Mouse (Mus musculus): ENCODE measurements at regions not wholly inside any gene's neighbourhood (a gene's known extent, or its start where the extent isn't known, plus 50 kb on each side); places are given as distances from the start of the nearest gene placed in this dataset.

GRCm38 (mm10) chr4:34336971-34337797 lies 213.6 kb upstream of the Akirin2 start:
- no peak for DNase-seq (ENCODE audit: low read depth, low spot score)

GRCm38 (mm10) chr4:34337852-34338251 lies 212.9 kb upstream of the Akirin2 start:
- DNase-seq (ENCODE audit: low read depth, low spot score), result no peak

- no peak for DNase-seq (ENCODE audit: low read depth, low spot score)
Measured at GRCm38 (mm10) chr4:34340057-34340456, 210.7 kb upstream of the Akirin2 start.

GRCm38 (mm10) chr4:34371281-34372032 lies 179.3 kb upstream of the Akirin2 start:
- no peak for DNase-seq (ENCODE audit: low read depth, low spot score)

- DNase-seq (ENCODE audit: low read depth, low spot score), result no peak
Measured at GRCm38 (mm10) chr4:34386338-34386967, 164.3 kb upstream of the Akirin2 start.

- no peak for DNase-seq (ENCODE audit: low read depth, low spot score)
Measured at GRCm38 (mm10) chr4:34391499-34391898, 159.2 kb upstream of the Akirin2 start.

GRCm38 (mm10) chr4:34403061-34403460 lies 147.7 kb upstream of the Akirin2 start:
- DNase-seq (ENCODE audit: low read depth, low spot score), result no peak

- no peak for DNase-seq (ENCODE audit: low read depth, low spot score)
Measured at GRCm38 (mm10) chr4:34407181-34407580, 143.6 kb upstream of the Akirin2 start.

- DNase-seq (ENCODE audit: low read depth, low spot score), result no peak
Measured at GRCm38 (mm10) chr4:34420970-34421369, 129.8 kb upstream of the Akirin2 start.

GRCm38 (mm10) chr4:34424131-34424646 lies 126.5 kb upstream of the Akirin2 start:
- no peak for DNase-seq (ENCODE audit: low read depth, low spot score)

GRCm38 (mm10) chr4:34429003-34429402 lies 121.7 kb upstream of the Akirin2 start:
- peak; percentile 21 for DNase-seq (ENCODE audit: low read depth, low spot score)

GRCm38 (mm10) chr4:34429456-34430235 lies 121.1 kb upstream of the Akirin2 start:
- DNase-seq (ENCODE audit: low read depth, low spot score), result peak; percentile 34

GRCm38 (mm10) chr4:34437316-34437715 lies 113.4 kb upstream of the Akirin2 start:
- DNase-seq (ENCODE audit: low read depth, low spot score), result no peak

- no peak for DNase-seq (ENCODE audit: low read depth, low spot score)
Measured at GRCm38 (mm10) chr4:34449582-34449981, 101.2 kb upstream of the Akirin2 start.

GRCm38 (mm10) chr4:34462591-34462990 lies 88.1 kb upstream of the Akirin2 start:
- DNase-seq (ENCODE audit: low read depth, low spot score), result no peak

- no peak for DNase-seq (ENCODE audit: low read depth, low spot score)
Measured at GRCm38 (mm10) chr4:34465845-34466244, 84.9 kb upstream of the Akirin2 start.

- no peak for DNase-seq (ENCODE audit: low read depth, low spot score)
Measured at GRCm38 (mm10) chr4:34466309-34466708, 84.4 kb upstream of the Akirin2 start.

GRCm38 (mm10) chr4:34468096-34468495 lies 82.6 kb upstream of the Akirin2 start:
- DNase-seq (ENCODE audit: low read depth, low spot score), result no peak

- no peak for DNase-seq (ENCODE audit: low read depth, low spot score)
Measured at GRCm38 (mm10) chr4:34475792-34476448, 74.8 kb upstream of the Akirin2 start.

- no peak for DNase-seq (ENCODE audit: low read depth, low spot score)
Measured at GRCm38 (mm10) chr4:34484273-34484672, 66.5 kb upstream of the Akirin2 start.

- no peak for DNase-seq (ENCODE audit: low read depth, low spot score)
Measured at GRCm38 (mm10) chr4:34485574-34485973, 65.2 kb upstream of the Akirin2 start.
